In the genomic region with DNA sequence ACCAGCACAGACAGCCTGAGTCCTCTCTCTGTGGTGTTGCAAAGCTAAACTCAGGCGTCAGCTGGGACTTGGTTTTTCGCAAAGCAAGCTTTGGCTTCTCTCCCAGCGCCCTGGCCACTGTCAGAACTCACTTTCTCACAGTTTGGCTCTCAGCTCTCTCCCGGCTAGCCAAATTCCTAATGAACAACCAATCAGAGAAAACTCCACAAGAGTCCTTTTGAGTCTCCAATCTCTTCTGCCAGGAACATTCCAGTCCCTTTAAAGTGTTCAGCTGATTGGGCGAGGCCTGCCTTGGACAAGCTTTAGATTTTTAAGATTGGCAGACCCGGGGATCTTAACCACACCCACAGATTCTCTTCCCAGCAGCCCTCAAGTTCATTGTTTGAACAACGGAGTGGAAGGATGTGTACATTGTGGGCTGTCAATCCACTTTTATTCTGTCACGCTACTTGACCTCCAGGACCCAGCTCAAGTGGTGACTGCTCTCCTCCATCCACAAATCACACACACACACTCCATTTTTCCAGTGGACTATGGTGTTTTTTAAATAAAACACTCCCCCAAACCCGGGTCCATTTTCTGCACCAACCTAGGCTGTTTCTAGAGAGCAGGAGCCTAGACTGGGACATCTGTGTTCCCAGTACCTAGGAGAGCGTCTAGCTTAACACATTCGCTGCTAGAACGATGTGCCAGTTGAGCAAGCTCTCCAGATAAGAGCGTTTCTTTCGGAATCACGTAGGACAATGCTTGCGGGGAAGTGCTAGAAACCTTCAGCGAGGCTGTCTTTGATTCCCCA, we compare ENCODE assay signal across 8 mouse cellular contexts. TPM values are rescaled to one million over a fixed set of nuclear protein-coding genes. Genes with fewer than 3 reads are reported as not detected.
DNase-seq lines count a peak whose midpoint lies in the region; ATAC-seq and TF ChIP-seq lines count a peak whose summit lies in the region.

No protein-coding gene starts in this region.

- peak overlapping the region; percentile 47 for H3K4me2 ChIP-seq in hindbrain, embryonic 13.5 days

- peaks cover 18% of the 10 kb centered on the region for H3K4me1 ChIP-seq in hindbrain, embryonic 13.5 days (replicated peaks)
- peaks cover 2% of the 10 kb centered on the region; the same call in 1 of the 2 replicates for H3K4me1 ChIP-seq in small intestine, adult 2 months (ENCODE audit: control insufficient read depth, insufficient read depth, insufficient read length, low read length)

- H3K9ac ChIP-seq in hindbrain, embryonic 13.5 days = peak overlapping the region; percentile 36; the same call in 1 of the 2 replicates

- peak; percentile 60 for DNase-seq in R1 (ENCODE audit: low read depth, low spot score)
- DNase-seq in cerebellum, postnatal 10 days = peak; percentile 89 to 93
- peak; percentile 93 for DNase-seq in gastrocnemius, adult 18-20 months (ENCODE audit: low spot score)
- peak; percentile 77 to 85 for DNase-seq in layer of hippocampus, postnatal 10 days (ENCODE audit: low spot score in 2 of 2)
- peak; percentile 84 to 94 for DNase-seq in lung, postnatal 4 days
- DNase-seq in spleen, postnatal 4 days (ENCODE audit: low spot score in 2 of 2) = no peak

- H3K27me3 ChIP-seq in hindbrain, embryonic 13.5 days = no peaks in the 10 kb centered on the region
- no peaks in the 10 kb centered on the region for H3K27me3 ChIP-seq in small intestine, adult 2 months (ENCODE audit: control insufficient read depth, insufficient read depth, low read length)

- H3K9me3 ChIP-seq in hindbrain, embryonic 13.5 days = no peaks in the 10 kb centered on the region

- WGBS in hindbrain, embryonic 13.5 days = 21% methylated on average over 17 of the region's 17 CpGs
- 19% methylated on average over 17 of the region's 17 CpGs for WGBS in small intestine, adult 2 months

- no peak for TF ChIP-seq POLR2A in small intestine, adult 2 months (IDR thresholded peaks at IDR 0.05; ENCODE audit: low read depth, low read length)

- peak overlapping the region; percentile 58 for H3K27ac ChIP-seq in hindbrain, embryonic 13.5 days
- H3K27ac ChIP-seq in small intestine, adult 2 months (ENCODE audit: insufficient read depth, low read depth, low read length) = peak overlapping the region; percentile 50

- H3K4me3 ChIP-seq in hindbrain, embryonic 13.5 days = peak overlapping the region; percentile 24
- H3K4me3 ChIP-seq in small intestine, adult 2 months (ENCODE audit: low read depth, low read length) = no peak overlapping the region

- ATAC-seq in hindbrain, embryonic 13.5 days (ENCODE audit: low FRiP score) = peak; percentile 46

- no peaks in the 10 kb centered on the region for H3K36me3 ChIP-seq in hindbrain, embryonic 13.5 days
- H3K36me3 ChIP-seq in small intestine, adult 2 months (ENCODE audit: control insufficient read depth, insufficient read depth, low read length) = no peaks in the 10 kb centered on the region

- no peak for TF ChIP-seq CTCF in small intestine, adult 2 months (IDR thresholded peaks at IDR 0.05; ENCODE audit: extremely low read depth, insufficient read length, insufficient replicate concordance, low read depth, low read length)

RNA-seq across cellular contexts. Expression of a gene that starts 46.3 kb away (rescaled TPM):
- total RNA-seq in gastrocnemius, adult 18-20 months (2021) = under 1 TPM; 0.43 to 0.85 TPM
- 6.8 and 7.3 TPM in 2 replicates for polyA plus RNA-seq in hindbrain, embryonic 13.5 days (2015; fragmentation: Nextera tagmentation; extraction: Ambion mirVana)
- 10 to 100 TPM; 48.8 to 50.3 TPM for total RNA-seq in layer of hippocampus, postnatal 10 days (2021)
- polyA plus RNA-seq in small intestine, adult 2 months (2012; rRNA removed) = 0.61 and 0.82 TPM in 2 replicates

Comparison
In these comparisons a context has a peak if more than half of its experiments do, and no peak if none do; other contexts are left out.
1. DNase-seq: peak in R1 (single experiment), cerebellum, postnatal 10 days (2 of 2), gastrocnemius, adult 18-20 months (single experiment), layer of hippocampus, postnatal 10 days (2 of 2) and lung, postnatal 4 days (2 of 2); none in spleen, postnatal 4 days (0 of 2).
2. RNA of a gene that starts 46.3 kb away (total RNA-seq): 48.8 to 50.3 TPM in layer of hippocampus, postnatal 10 days; 0.43 to 0.85 TPM in gastrocnemius, adult 18-20 months; every median in the first group is over 10 times any median in the second.